Mouse (Mus musculus): ENCODE results near the gene Dda1.

DNA sequence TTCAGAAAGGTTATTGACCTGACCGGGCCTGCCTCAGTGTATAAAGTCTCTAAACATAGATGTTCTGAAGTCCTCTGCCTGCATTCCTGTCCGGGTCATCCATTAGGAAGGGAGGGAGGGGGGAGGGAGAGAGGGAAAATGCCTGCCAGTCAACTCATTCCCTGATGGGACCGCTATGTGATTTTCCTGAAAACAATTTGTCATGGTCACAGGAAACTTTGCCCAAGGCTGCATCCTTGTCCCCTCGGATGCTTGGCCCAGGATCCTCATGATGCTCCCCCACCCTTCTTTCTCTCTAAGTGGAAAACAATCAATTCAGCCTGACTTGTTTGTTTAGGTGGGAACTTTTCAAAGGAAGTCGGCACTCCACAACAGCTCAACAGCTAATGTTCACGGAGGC lies 47.8 kb downstream of the Dda1 start:
- TF ChIP-seq TAL1 (IDR thresholded peaks at IDR 0.05; ENCODE audit: low read length) (no peak), GATA1 (IDR thresholded peaks at IDR 0.05; ENCODE audit: low read length) (no peak)

Data from erythroblast, embryonic 14.5 days (primary cell).